Mouse (Mus musculus) frontal cortex, adult 2 months (tissue): ENCODE results near the gene Vrk2. TPM values are rescaled to one million over a fixed set of nuclear protein-coding genes. Genes with fewer than 3 reads are reported as not detected.

Experiments
- DNase-seq, 2 experiments: peaks; one replicate each; pipeline ENCODE4 v3.0.0; 2022; ENCODE audit warnings: low spot score in 1 of 2; ENCODE audit errors: extremely low spot score in 1 of 2
- polyA plus RNA-seq: library from polyadenylated mRNA; depleted of rRNA; stranded (reverse); fragments of >200 nt; gene quantifications from 2 replicates; pipeline ENCODE4 v1.2.3, GENCODE M21; 2012; rRNA removed

The Vrk2 gene
- 2.1 TPM in 2 replicates for polyA plus RNA-seq

DNA sequence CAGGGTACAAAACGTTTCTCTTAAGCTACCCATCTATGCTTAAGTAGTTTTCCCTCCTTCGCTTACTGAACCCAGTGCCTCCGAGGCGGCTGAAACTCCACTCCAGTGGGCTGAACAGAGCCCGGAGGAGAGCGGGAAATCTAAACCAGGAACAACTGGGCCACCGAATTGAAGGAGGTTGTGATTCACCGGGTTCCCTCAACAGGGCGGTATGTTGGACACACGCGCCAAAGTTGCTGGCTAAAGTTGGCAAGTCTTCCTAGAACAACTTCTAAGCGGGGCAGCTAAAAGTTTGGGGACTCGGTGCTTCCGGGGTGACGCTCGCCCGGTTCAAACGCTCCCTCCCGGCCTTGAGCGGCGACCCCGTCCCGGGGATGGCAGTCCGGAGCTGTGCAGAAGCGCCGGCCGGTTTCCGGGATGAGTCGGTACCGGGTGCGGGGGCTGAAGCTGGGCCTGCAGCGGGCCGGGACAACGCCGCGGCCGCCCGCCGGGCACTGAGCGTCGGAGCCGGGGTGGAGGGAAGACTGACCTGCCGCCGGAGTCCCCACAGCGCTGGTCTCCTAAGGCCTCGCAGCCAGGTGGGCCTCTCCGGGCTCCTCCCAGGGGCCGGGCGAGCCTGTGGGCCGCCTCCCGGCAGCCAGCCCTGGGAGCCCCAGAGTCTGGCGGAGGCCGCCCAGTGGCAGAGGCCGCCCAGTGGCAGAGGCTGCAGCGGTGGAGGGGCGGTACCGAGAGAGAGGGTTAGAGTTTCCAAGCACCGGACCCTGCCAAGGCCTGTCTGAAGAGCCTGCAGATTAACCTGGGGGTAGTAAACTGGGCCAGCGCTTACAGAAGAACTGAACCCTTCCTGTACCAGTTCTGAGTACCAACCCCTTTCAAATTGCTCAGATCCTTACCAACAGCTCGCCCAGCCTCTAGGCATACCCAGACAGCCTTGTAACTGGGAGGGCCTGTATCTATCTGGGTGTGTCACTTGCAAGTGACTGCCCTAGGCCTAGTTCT lies at the start of gene Vrk2, which contains the start of gene Gm6899:
TSS of gene Vrk2 (minus strand) at position 939 of the 999 bp plus-strand sequence.
TSS of gene Gm6899 (plus strand) at position 181 of the 999 bp plus-strand sequence.
- DNase-seq, result peak in 1 of 2 experiments; percentile 45

DNA sequence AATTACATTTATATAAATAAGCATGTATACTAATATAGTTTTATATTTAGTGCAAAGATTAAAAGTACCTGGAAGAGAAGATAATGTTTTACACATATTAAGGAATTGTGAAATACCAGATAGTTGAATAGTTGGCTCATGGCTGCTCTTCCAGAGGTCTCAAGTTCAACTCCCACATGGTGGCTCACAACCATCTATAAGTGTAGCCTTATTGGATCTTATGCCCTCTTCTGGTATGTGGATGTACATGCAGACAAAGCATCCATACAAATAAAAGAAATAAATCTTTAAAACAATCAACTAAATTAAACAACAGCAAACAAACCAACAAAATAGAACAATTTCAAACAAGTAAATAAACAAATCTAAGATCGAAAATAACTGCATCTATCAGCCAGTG lies 48.3 kb upstream of the Vrk2 start:
- DNase-seq, result no peak

DNA sequence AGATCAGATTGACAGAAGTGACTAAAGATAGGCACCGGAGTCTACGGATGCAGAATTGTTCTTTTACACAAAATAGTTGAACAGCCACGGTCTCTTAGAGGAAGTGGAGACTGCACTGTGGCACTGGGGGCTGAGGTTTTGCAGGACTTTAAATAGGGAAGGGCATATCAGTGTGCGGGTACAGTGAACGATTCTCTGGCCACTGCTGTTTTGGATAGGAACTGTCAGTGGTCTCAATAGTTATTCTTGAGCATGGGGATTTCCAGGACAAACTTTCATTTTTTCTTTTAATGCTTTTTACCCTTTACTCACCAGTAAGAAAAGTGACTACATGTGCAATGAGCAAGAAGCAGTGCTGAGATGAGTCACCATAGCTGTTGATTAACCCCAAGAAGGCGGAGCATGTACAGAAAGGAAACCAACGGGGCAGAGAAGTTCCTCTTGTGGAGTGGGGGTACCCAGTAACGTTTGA lies 46.6 kb upstream of the Vrk2 start:
- no peak for DNase-seq

DNA sequence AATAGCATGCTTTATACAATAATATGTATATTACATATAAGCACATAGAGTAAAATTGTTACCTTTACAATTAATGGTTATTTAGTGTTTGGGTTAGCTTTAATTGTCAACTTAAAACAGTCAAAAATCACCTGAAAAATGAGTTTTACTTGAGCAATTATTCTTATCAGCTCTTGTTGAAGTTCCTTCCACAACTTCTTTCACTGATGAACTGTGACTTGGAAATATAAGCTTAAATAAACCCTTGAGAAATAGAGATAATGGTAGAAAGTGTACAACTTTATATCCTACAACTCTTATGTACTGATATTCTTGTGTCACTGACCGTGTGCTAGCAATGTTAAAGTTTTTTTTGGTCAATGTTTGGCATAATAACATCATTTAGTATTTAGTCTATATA lies 42.4 kb upstream of the Vrk2 start:
- DNase-seq, result no peak

DNA sequence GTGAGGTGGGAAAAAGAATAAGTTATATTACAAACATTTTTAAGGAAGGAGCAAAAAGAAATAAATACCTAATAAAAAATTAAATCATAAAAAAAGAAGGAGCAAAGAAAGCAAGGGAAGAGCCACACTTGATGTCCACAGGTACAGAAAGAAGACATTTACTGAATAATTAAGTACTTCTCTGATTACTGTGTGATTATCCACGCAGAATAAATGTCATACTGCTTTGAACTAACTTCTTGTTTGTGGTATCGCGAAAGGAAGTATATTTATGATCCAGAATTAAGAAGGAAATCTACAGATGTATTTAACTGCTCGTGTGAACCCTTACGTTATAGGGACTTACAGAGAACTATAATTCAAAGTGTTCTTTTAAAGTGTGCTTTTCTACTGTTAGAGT lies 28.9 kb upstream of the Vrk2 start:
- no peak for DNase-seq

DNA sequence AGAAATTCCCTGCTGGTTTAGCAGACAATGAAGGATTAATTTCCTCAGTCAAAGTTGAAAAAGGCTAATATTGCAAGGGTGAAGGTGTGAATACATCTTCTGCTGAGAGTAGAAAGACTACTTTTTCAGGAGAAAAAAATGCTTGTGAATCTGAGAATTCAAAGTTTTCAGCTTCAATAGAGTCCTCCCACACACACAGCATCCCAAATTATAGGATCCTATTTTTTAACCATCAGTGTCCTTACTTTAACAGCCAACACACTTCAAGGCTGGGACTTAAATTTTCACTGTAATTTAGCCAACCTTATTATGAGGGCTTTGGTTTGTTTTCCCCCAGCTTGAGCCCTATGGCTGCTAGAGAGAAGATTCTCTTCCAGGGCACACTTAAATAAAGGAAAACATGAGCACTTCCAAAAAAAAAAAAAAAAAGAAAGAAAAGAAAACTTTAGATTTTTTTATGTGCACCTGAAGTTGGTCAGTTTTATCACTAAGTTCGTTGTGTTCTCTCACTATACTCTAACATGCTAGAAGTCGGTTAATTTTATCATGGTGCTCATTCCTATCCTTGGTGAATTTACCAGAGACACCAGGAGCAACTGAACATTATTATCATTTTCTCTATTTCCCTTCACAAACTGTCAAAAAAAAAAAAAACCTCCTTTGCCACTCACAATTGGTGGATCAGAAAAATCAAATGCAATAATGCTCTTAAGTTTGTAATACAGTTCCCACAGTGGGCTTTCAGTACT lies 24.9 kb upstream of the Vrk2 start:
- no peak for DNase-seq

DNA sequence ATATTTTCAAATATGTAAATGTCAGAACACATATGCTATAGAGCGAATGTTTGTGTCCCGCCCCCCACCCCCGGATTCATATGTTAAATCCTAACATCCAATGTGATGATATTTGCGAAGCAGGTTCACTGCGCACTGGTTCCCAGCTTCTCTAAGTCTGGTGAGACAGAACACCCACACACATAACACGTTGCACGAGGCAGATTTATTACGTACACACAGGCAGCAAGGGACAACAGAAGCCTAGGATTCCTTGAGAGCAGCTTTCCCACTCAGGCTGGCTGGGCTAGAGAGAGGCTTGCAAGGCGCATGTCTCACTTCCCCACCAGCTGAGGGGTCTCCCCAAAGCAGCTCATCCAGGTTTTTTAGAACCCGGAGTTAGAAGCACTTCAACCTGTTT lies 15.0 kb upstream of the Vrk2 start:
- DNase-seq, result peak; percentile 49 to 53

DNA sequence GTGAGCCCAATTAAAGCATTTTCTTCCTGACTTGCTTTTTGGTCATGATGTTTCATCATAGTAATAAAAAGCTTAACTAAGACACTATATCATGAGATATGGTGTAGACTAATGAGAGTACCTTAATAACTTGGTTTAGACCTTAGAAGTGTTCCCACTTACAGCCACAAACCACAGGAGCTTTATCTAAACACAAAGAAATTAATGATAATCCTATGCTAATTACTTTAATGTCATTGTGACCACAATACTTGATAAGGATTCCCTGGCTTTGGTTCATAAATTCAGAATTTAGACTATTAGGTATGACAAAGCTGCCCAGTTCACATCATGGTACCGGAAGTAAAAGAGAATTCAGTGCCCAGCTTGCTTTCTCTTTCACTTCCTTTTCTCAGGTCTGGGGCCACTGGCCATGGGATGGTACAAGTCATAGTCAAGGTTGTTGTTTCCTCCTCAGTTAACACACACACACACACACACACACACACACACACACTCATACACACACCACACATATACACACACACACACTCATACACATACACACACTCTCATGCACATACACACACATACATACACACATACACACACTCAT lies 10.4 kb upstream of the Vrk2 start:
- DNase-seq, result no peak

DNA sequence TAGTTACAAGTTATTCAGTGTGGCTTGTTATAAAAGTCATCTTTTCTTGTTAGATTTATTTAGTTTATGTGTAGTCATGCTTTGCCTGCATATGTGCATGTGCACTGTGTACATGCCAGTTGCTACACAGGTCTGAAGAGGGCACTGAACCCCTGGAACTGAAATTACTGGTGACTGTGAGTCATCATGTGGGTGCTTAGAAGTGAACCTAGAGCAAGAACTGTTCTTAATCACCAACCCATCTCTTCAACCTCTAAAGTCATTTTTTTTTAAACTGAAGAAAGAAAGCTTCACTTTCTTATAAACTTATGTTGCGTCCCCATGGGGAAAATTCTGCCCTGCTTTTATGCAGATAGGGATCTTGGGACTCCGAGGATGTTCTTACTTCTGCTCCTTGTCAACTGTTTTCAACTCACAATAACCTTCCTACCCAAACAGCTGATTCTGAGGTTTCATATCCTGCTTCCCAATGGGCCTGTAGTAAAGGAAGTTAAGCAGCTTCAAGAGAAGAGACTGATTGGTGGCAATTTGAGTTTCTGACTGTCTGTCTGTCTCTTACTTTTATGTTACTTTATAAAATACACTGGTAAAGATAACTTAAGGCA lies 7.9 kb upstream of the Vrk2 start:
- no peak for DNase-seq

DNA sequence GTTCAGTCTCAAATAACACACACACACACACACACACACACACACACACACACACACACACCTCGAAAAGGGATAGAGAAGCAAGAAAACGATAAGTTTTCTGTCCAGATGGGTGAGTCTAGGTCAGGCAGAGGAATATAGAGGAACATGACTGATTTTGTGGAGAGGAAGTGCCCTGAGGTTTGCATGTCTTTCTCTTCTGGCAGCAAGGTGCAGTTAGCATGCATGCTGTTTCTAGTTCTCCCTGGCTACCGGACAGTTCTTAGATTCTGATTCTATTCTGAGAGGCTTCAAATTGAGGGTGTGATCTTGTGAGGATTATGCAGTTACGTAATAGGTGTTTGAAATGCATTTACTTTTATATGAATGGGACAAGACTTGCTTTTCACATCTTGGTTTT lies 6.9 kb upstream of the Vrk2 start:
- DNase-seq, result peak; percentile 32 to 53

DNA sequence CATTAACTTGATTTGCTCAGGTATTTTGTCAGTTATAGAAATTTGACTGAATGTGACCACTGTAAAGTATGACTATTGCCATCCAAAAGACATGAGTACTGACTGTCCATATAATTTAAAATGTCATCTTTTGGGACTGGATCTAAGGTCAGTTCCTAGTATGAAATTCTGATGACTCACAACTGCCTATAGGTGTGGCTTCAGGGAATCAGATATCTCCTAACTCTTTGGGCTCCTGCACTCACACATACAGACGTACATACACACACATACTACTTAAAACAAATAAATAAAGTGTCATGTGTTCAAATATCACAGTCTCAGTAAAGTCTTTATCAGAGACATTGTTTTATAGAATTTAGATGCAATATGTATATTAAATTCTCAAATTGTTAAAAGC lies 5.1 kb upstream of the Vrk2 start:
- DNase-seq, result no peak

DNA sequence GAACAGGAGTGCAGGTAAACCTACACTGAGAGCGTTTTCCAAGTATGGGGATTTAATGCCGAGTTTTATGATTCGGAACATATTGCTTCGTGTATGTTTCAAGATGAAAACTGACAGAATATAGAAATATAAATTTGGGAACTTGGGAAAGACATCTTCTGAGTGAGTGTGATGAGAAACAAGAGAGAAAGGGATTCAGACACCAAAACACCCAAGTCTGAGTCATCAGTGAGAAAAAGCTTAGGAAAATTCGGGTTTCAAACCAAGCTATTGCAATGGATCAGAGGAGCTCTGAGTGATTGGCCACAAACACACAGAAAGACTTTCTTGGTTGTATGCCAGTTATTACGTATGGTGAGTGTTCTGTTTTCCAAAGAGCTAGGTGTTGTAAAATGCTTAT lies 4.0 kb upstream of the Vrk2 start:
- DNase-seq, result peak in 1 of 2 experiments; percentile 63

DNA sequence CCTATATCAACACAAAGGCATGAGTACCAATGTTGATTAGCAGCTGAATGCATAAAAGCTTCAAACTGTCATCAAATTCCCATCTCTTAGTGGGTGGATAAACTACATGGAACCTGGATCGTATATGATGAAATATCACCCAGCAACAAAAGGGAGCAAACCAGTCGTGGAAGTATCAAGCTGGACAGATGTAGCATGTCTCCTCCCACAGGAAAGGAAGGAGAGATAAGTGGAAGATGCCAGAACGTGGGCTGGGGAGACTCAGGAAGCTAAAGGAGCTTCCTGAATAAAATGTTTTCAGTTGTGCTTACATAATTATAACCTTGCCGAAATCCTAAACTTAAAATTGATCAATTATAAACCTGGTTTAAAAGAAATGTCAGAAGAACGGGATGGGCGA lies 3.3 kb upstream of the Vrk2 start:
- peak in 1 of 2 experiments; percentile 51 for DNase-seq

DNA sequence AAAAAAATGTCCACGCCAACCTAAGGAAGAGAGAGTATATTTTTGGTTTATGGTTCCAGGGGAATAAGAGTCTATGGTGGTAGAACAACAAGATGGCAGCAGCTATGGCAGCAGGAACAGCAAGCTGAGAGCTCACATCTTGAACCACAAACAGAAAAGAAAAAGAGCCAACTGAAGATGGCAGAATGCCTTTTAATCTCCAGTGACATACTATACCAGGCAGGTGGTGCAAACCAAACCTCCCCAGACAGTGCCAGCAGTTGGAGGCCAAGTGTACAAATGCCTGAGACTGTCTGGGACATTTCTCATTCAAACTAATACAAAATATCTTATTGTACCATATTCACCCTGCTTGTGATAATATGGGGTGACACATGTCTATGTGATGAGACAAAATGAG lies 2.4 kb upstream of the Vrk2 start:
- DNase-seq, result no peak

DNA sequence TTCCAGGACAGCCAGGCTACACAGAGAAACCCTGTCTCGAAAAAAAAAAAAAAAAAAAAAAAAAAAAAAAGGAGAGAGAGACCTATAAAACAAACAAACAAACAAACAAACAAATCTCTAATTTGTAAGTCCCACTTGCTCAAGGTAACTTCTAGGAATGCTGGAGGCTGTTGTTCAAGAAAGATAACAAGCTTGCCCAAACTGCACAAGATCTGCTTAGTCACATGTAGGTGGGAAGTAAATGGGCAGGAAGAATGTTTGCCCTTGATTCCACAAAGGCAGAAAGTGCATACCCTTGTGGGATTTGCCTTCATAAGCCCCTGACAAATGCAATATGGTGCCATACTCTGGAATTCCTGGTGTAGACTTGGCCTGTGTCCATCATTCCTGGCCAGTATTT lies 688 bp upstream of the Vrk2 start:
- no peak for DNase-seq

DNA sequence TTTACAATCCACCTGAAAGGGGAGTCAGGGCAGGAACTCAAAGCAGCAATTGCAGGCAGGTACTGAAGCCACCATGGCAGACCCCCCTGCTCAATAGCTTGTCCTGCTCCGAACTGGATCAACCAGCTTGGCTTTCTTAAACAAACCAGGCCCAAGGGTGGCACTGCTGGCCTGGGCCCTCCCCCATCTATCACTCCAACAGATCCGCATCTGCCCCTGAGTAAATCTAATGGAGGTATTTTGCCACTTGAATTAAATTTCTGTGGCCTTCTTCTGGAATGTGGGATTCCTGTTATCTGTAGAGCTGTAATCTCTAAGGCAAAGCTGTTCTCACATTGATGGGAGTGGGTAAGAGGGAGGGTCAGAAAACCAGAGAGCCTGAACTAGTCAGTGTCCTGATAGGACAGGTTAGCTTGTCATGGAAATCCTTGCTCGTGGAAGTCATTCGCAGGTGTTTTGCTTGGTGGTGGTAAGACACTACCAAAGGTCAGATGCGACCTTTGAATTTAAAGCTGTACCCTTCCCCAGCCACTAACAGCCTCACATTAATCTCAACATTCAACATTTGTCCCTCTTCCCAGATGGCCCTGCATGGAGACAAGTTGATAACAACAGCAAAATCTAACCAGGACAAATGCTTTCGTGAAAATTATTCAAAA lies 1.3 kb downstream of the Vrk2 start:
- DNase-seq, result no peak

DNA sequence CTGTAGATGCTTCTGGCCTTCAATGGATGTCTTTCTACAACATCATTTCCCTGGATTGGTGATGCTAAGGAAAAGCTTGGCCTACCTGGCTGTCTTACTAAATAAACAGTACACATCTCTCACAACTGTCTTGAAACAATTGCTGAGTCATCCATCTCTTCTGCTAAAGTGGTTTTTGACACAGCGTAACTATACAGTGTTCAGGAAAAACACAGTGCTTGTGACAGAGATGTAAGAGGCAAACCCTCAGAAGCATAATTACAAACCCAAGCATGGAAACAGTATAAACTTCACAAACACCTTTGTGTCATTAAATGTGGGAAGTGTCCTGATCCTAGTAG lies 6.6 kb downstream of the Vrk2 start:
- no peak for DNase-seq

DNA sequence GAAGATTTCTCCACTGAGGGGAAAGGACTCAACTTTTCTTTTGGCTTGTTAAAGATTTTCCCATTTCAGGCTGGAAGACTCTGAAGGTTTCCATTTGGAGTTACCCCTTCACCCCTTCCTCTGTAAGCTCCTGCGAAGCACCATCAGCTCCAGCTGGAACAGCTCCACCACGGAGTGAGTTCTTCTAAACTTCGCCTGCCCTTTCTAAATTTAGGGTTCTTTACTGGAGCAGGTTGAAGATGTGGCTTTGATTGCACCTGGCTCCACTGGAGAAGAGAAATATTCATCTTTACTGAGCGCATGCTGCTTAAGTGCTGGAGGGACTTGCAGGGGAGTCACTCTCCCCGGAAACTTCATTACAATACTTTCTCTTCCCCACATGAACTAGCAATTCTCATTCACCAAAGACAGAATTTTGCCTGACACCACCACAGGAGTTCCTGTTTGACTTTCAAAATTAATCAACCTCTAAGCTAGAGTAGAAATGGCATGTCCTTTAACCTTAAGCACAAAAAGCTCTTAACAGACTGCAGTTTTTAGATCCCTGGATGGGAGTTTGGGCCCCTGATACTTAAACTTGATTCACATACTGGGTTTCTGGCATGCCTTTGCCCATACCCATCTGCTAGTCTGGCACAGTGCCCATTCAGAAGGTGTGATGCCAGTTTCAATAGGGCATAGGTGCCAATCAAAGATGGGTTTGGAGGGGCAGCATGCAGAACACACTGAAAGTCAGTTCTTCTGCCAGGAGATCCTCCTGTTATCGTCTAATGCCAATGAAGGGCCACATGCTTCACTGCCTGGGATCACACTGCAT lies 7.2 kb downstream of the Vrk2 start:
- DNase-seq, result no peak
